Mouse (Mus musculus) urinary bladder, adult 2 months (tissue): ENCODE measurements around the gene Slc35d2. TPM values are rescaled to one million over a fixed set of nuclear protein-coding genes. Genes with fewer than 3 reads are reported as not detected.

ENCODE experiments used
- DNase-seq: peaks from one replicate; pipeline ENCODE4 v3.0.0; 2022; ENCODE audit warnings: low spot score
- polyA plus RNA-seq: library from polyadenylated mRNA; depleted of rRNA; stranded (reverse); fragments of >200 nt; gene quantifications from 2 replicates; pipeline ENCODE4 v1.2.3, GENCODE M21; 2012

Gene Slc35d2
- polyA plus RNA-seq, 1 experiment, result 16.4 TPM

DNA sequence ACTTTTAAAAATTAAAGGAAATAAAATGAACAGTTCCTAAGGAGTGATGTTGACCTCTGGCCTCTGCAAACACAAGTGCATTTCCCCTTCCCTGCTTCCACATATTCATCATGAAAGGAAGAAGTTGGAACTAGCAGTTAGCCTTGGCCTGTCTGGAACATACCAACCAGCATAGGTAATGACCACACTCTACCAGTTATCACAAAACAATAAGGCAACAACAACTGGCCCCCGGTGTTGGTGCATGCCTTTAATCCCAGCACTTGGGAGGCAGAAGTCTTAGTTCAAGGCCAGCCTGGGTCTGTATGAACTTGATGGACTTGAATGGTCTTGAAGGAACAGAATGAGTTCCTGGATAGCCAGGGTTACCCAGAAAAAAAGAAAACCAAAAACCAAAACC lies 18.7 kb downstream of the Slc35d2 start:
- no peak for DNase-seq

DNA sequence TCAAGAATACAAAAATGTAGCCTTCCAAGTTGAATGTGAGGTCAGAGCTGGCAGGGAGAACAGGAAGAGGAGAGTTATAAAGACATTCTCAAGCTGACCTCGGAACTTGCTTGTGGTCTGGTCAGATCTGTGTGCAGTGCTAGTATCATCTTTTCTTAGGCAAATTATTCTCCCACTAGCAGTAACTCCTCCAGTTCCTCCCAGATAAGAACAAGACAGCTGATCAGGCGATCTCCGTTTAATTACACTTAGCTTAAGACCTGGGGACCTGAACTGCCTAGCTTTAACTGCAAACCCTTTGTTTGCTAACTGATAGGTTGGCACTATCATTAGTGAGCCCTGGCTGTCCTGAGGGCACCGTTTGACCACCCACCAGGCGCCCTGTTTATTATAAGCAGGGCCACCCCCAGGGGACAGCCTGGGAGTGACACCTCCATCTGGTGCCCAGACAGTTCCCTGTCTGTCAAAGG lies 20.8 kb downstream of the Slc35d2 start:
- no peak for DNase-seq

DNA sequence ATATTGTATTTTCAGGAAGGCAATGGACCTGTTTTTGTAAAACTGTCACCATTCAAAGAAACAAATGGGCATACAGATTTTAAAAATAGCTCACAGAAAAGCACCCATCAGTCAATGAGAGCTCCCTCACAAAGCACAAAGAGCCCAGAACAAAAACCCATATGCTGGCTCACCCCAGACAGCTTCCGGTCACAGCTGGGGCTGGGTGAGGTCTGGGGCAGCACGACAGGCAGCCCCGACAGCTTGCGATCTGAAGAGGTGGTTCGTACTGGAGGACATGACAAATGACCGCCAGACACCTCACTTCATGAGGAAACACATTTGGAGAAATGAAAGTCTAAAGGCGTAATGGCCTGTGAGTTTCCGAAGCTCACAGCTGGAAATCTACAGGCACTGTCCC lies 21.6 kb downstream of the Slc35d2 start:
- no peak for DNase-seq

DNA sequence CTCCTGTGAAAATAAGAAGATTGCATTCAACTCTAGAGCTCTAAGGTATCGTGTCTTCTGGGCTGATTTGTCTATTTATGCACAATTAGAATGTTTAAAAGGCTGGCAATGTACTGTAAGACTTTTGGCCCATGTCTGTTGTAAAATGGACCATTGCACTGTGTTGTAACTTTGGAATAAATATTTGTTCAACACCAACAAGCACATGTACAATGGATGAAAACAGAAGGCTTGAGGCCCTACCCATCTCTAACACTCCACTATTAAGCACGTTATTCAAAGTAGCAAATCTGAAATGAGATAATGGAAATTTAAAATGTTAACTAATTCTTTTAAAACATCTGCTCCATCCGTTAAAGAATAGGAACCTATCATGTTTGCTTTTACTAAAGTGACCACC lies 22.1 kb downstream of the Slc35d2 start:
- no peak for DNase-seq

DNA sequence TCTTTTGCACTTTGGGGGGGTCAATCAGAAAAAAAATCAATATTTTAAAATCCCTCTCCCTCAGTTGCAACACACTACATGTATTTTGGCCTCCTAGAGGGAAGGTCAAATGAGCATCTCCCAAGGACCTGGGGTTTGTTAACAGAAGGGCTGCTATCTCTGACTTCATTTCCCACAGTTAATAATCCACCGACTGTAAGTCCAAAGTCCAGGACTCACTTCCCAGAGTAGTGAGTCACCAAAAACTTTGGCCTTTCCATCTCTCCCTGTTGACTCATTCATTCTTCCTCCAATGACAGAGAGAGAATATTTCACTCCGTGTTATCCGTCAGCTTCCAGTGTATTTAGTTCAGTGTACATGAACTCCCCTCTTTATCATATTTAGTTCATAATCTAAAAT lies 23.5 kb downstream of the Slc35d2 start:
- no peak for DNase-seq

DNA sequence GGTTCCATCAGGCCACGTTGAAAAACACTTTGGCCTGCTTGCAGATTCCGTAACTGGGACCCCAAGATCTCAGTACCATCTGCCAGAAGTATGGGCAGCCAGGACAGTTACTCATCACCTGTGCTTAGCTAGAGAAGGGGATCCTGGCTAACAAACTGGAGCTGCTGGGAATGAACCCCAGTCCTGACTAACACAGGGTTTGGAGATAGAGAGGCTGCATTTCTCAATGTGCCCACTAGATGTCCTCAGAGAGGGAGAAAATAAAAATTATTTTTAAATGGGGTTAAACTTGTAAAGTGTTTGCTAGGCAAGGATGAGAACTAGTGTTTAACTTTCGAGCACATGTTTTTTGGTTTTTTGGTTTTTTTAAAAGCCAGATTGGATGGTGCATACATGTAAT lies 29.0 kb downstream of the Slc35d2 start:
- DNase-seq, result no peak

DNA sequence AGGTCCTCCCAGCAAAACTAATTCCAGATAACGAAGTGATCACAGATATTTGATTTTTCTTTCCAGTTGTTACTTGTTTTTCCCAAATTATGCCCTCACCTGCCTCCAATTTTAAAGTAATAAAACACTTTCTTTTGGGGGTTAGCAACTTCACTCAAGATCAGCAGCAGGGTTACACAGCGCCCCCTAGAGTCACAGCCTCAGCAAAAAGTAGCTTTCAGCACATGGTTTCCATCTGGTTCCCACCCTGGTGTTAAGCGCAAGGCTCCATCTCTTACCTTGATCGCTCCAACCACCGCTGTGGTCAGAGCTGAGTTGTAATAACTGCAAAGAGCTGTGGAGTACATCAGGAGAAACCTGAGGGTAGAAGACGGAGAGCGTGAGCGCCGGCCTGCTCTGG lies 30.2 kb downstream of the Slc35d2 start:
- DNase-seq, result no peak

DNA sequence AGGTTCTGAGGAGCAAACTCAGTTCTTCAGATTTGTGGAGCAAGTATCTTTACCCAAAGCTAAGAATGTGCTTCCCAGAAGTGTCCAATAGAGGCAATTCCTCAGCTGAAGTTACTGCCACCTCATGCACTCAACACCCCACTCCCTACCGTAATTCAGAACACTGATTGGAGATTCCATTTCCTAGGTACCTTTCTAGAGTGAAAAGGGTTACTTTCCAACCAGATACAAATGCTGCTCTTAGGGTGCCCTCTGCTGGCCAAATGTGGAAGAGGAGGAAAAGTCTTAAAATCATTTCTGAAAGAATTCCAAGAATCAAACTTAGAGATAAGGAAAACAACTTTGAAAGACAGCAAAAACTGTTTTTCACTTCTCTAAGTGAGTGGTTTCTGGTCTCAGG lies 35.8 kb downstream of the Slc35d2 start:
- peak; percentile 34 for DNase-seq

DNA sequence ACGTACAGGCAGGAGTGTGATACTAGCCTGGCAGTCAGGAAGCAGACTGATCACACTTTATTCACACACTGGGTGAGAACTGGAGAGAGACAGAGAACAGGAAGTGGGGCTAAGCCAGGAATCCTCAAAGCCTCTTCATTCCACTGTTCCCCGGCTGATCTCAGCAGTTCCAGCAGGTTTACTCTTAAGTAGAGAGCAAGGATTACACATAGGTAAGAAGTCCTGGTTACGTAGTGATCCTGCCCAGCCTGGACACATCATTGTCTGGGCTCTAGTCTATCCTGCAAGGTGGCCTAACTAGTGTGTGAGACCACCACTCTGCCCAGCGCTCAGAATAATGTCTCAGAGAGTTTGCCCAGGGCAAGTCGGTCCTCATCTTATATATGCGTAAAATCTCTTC lies 36.4 kb downstream of the Slc35d2 start:
- DNase-seq, result no peak

DNA sequence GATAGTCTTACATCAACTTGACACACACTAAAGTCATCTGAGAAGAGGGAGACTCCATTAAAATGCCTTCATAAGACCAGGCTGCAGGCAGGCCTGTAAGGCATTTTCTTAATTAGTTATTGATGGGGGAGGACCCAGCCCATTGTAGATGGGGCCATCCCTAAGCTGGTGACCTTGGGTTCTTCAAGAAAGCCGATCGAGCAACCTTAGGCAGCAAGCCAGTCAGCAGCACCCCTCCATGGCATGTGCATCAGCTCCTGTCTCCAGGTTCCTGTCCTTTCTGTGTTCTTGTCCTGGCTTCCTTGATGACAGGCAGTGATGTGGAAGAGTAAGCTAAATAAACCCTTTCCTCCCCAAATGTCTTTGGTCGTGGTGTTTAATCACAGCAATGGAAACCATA lies 37.0 kb downstream of the Slc35d2 start:
- no peak for DNase-seq

DNA sequence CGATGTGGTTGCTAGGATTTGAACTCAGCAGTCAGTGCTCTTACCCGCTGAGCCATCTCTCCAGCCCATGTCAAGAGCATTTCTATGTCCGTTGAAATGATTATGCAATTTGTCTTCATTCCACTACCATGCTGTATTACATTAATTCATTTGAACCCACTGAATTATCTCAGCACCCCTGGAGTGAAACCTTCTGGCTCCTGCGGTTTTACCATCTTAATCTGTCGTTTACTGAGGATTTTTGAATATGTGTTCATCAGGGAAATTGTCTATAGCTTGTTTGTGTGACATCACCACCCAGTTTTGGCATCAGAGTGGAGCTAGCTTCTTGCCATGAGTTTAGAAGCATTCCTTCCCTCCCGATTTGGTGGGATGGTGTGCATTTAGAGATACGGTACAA lies 38.2 kb downstream of the Slc35d2 start:
- DNase-seq, result no peak

DNA sequence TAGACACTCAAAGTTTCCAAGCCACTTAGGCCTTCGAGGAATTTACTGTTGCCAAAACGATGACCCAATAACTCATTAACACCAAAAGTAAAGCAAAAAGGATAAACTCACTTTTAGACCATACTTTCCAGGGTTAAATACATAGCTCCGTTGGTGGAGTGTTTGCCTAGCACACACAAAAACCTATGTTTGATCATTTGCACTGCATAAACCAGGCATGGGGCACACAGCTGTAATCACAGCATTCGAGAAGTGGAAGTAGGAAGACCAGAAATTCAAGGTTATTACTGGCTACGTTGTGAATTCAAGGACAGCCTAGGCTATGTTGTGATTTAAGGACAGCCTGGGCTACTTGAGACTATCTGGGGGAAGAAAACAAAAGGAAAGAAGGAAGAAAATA lies 38.9 kb downstream of the Slc35d2 start:
- no peak for DNase-seq

DNA sequence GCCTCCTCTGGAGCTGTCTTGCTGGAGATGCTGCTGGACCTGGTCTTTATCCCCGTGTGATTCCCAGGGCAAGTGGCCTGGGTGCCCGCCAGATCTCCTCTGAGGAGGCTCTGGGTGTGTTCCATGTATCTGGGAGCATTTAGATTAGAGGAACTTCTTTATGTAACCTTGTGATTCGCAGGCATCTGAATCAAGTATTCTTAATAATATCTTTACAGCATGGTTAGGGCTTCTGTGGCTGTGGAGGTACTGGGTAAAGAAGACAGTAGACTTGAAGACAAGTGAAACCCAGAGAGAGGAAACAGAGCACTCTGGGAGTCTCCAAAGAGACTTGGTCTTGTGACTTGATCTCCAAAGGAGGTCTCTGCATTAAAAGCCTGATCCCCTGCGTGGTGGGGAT lies 40.0 kb downstream of the Slc35d2 start, which contains the start of gene Hsd17b3:
Gene Hsd17b3, minus strand, starts transcription at position 101 of the 400 bp plus-strand sequence.
- DNase-seq, result no peak

DNA sequence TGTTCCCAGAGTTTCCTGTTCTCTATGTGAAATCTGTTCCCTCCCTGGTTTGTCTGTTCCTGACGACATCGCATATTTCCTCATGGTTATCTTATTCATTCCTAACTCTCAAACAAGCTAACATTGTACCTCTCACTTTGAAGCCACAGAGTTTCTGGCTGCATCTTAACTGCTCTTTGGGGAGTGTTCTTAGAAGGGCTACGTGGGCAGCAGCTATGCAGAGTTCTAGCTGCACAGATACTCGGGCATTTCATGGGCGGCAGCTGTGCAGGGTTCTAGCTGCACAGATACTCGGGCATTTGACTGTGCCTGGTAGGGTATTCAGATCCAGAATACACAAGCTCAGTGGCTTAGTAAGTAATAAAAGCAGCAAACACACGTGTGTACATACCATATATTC lies 41.1 kb downstream of the Slc35d2 start:
- no peak for DNase-seq

DNA sequence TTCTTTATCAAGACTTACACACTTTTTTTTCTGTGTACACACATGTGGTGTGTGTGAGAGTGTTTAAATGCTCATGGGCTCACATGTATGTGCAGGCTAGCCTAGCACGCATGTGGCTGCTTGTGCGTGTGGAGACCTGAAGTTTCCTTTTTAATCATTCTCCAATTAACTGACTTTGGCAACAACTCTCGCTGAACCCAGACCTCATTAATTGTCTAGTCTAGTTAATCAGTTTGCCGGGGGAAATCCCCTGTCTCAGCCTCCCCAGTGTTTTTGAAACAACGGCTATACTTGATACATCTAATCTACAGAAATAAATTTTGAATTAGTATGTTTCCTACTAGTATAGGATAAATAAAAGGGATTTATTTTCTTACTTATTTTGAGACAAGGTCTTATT lies 43.1 kb downstream of the Slc35d2 start:
- no peak for DNase-seq

DNA sequence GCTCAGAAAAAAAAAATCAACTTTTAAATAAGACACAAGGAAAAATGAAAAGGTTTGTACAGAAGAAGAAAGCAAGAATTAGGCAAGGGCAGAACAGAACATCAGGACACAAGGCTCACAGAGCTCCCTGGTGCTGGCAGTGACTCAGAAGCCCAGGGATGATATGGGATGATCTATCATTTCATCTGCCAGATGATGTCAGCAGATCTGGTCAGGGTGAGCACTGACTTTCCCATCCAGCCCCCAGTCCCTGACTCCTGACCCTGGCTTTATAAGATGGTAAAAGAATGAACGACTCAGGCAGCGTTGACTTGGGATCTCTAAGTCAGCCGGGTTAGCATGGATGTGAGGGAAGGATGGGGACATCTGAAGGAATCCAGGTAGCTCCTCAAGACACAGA lies 45.8 kb downstream of the Slc35d2 start:
- DNase-seq, result no peak

DNA sequence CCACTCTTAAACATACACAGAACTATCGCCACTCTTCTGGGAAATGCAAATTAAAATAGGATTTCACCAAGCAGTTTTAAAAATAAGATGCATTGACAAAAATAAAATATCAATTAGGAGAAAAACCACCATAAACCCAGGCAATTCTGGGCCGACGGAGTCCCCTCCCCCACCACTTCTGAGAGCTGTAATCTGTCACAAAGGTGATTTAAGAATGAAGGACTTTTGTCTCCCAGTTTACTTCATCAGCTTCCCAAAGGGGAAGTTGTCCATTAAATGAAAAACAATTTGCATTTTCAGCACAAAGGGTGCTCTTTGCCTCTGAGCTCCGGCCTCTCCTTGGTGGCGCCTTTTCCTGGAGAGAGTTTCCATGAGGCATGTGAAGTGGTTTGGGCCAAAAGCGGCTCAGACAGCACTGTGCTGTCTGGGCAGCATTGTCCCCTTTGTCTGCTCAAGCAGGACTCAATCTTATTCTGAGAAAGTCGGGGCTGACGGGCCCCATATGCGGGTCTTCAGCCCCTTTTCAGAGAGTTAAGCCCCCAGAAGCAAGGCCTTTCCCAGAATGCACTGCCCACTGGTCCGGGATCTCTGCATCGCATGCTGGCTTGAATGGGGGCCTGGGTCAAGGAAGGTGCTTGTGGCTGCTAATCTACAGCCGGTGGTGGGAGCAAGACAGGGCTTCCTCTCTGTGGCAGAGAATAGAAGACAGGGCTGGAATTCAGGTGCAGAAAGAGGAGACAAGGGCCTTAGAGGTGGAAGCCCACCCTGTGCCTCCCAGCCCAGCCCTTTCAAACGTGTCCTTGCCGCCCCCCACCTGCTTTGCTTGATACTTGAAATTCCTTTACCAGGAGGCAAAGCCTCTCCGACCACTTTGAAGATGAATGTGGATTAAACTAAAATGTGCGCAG lies 47.9 kb downstream of the Slc35d2 start:
- DNase-seq, result no peak

DNA sequence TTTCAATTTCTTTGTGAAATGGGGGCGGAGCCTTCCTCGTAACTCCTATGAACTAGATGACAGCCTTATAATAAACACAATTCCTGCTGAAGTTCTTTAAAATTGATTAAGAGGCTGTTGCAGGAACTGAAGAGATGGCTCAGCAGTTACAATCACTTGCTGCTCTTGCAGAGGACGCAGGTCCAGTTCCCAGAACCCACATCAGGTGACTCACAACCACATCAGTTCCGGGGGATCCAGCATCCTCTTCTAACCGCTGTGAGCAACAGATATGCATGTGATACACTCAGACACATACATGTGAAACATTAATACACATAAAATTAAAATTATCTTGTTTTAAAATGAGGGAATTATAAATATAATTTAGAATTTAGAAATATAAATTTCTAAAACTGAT lies 51.6 kb downstream of the Slc35d2 start:
- no peak for DNase-seq

DNA sequence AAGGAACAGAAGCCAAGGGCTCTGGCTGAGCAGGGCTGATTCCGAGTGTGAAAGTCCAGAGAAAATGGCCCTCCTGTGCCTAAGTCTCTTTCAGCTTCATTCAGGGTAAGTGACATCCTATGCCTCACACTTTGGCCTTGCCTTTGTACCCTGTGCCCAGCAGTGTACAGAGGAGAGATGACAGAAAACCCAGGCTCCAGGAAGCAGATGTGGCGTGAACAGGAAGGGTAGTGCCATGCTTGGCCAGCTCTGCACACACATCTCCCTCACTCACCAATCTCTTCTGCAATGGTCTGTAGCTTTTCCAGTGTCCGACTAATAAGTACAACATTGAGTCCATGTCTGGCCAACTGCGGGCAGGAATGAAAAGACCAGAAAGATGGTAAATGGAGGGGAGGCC lies 53.1 kb downstream of the Slc35d2 start:
- DNase-seq, result no peak

DNA sequence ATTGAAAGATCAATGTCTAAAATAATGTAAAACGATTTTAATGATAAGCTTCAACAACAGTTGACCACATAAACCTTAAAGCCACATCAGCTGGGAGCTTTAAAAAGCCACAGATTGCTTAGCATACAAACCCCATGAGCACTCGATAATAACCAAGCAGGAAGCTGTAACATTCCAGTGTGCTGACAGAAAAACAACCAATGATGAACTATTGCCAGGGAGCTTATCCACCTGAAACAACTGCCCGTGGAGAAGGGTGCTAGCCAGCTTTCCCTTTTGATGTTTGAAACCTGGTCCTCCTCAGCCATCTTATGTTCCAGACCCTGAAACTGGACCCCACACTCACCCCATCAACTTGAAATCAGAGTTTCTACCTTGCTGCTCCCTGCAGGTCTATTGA lies 62.5 kb downstream of the Slc35d2 start:
- no peak for DNase-seq

DNA sequence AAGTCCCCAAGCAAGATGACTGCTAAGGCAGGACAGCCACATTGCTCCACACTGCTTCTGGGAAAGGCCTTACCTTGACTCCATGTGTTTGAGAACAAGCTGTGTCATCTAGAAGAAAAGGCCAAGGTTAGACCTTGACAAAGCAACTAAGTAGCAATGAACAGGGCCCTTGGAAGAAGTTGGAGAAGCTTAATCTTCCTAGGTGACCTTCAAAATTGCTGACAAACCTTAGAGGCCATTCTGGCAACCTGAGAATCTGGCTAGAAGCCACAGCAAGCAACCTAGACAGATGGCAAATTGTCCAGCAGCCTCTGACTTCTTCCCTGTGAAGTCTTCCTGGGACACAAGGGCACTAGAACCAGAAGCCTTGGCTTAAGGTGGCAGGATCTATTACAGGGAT lies 64.9 kb downstream of the Slc35d2 start:
- no peak for DNase-seq

DNA sequence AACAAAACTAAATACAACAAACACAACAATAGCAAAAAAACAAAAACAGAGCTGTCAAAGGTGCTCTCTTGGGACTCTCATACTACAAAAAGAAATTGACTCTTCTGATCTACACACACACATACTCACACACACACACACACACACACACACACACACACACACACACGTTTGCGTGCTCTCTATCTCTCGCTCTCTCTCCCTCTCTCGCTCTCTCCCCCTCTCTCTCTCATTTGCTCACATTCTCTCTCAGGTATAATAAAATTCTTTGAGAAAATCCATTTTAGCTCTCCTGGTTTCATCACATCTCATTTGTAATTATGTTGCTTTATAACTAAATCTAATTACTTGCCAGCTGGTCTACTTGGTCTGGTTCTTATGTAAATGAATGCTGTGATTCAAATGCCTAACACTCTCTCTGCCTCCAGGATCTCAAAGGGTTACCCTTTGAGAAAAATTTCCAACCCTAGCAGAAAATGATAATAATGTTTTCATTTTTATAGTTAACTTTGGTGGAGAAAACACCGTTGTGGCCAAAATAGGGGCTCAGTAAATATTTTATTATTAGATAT lies 68.1 kb downstream of the Slc35d2 start:
- no peak for DNase-seq

DNA sequence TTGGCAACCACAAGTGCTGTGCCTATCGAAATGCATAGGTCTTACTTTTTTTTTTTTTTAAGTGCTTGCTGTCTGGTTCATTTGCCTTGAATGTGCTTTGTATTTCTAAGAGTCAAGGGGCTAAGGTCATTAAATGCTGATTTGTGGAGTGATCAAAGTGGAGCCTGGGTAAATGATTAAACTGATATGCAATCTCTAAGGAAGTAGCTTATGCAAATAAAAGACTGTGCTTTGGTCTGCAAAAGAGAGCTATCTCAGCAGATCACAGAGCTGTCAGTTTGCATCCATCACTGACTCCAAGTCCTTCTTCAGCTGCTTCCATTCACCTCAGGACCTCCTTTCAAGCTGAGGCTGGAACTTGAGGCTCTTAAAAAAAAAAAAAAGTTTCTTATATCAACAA lies 75.2 kb downstream of the Slc35d2 start:
- DNase-seq, result no peak
